Mouse (Mus musculus): ENCODE measurements around the gene Mcm10.

GRCm38 (mm10) chr2:5019708-5020107, 7.1 kb upstream of the Mcm10 start:
- TF ChIP-seq CTCF (conservative IDR thresholded peaks at IDR 0.05; ENCODE audit: low read length) (no peak), POU5F1 (IDR thresholded peaks at IDR 0.05; ENCODE audit: borderline replicate concordance, low read length) (no peak)

Data from E14TG2a.4 (cell line).